ENCODE assay signal across 23 mouse cellular contexts in the genomic region with DNA sequence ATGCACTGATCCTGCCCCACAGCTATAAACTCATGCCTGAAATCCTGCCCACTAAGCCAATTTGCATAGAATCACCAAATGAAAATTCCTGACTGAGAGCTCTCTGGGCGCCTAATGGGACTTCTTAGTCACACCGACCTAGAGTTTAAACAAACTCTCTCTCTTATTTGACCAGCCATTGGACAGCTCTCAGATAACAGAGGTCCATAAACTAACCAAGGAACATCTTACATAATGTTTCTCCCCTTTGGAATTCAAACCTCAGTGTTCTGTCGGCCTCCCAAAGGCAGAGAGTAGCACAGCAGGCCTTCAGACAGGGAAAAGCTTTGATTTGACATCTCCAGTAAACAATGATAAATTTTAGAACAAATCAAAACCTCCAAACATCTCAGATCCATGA. TPM values are rescaled to one million over a fixed set of nuclear protein-coding genes. Genes with fewer than 3 reads are reported as not detected.
DNase-seq lines count a peak whose midpoint lies in the region; ATAC-seq and TF ChIP-seq lines count a peak whose summit lies in the region.
"Had no signal": no experiment of that assay in that cellular context is flagged by ENCODE, and none has a peak within 500 bp of the region (broad histone marks: within the 10 kb centered on the region; RNA-seq: fewer than 3 reads in every experiment).

A gene (minus strand): TSS at position 102 of the 400 bp plus-strand sequence.

- 24% methylated on average over 3 of the region's 3 CpGs for WGBS in liver, embryonic 16.5 days (ENCODE audit: insufficient replicate concordance)
- WGBS in liver, embryonic 11.5 days: 42% methylated on average over 3 of the region's 3 CpGs
- WGBS in forebrain, embryonic 16.5 days: 66% methylated on average over 3 of the region's 3 CpGs

- H3K36me3 ChIP-seq in liver, embryonic 16.5 days (ENCODE audit: control insufficient read depth, insufficient read depth): no peaks in the 10 kb centered on the region
- H3K36me3 ChIP-seq in liver, embryonic 11.5 days (ENCODE audit: control insufficient read depth, insufficient read depth, low read length): no peaks in the 10 kb centered on the region
- H3K36me3 ChIP-seq in forebrain, embryonic 16.5 days (ENCODE audit: control insufficient read depth, insufficient read depth): no peaks in the 10 kb centered on the region
- H3K36me3 ChIP-seq: embryonic facial prominence, embryonic 12.5 days; forebrain, embryonic 15.5 days; heart, embryonic 10.5 days; hindbrain, embryonic 12.5 days had no signal

- H3K4me2 ChIP-seq in liver, embryonic 16.5 days (ENCODE audit: low read depth, low read length): no peak within 1 kb of the TSS
- H3K4me2 ChIP-seq in liver, embryonic 11.5 days: no peak within 1 kb of the TSS
- H3K4me2 ChIP-seq in forebrain, embryonic 16.5 days (ENCODE audit: low read length): no peak within 1 kb of the TSS
- H3K4me2 ChIP-seq: embryonic facial prominence, embryonic 12.5 days; forebrain, embryonic 15.5 days; hindbrain, embryonic 12.5 days had no signal

- H3K4me1 ChIP-seq in liver, embryonic 16.5 days (ENCODE audit: control insufficient read depth, low read depth, low read length): no peaks in the 10 kb centered on the region
- H3K4me1 ChIP-seq in liver, embryonic 11.5 days (replicated peaks; ENCODE audit: control insufficient read depth, insufficient read depth, low read length): no peaks in the 10 kb centered on the region
- H3K4me1 ChIP-seq in forebrain, embryonic 16.5 days (replicated peaks; ENCODE audit: control insufficient read depth, insufficient read depth, low read length): no peaks in the 10 kb centered on the region
- H3K4me1 ChIP-seq: embryonic facial prominence, embryonic 12.5 days; forebrain, embryonic 15.5 days; heart, embryonic 10.5 days; hindbrain, embryonic 12.5 days had no signal

- no peaks in the 10 kb centered on the region for H3K27me3 ChIP-seq in liver, embryonic 16.5 days (ENCODE audit: control insufficient read depth, insufficient read depth, low read depth, low read length)
- no peaks in the 10 kb centered on the region for H3K27me3 ChIP-seq in liver, embryonic 11.5 days (replicated peaks; ENCODE audit: control insufficient read depth, insufficient read depth, low read length)
- no peaks in the 10 kb centered on the region for H3K27me3 ChIP-seq in forebrain, embryonic 16.5 days (replicated peaks; ENCODE audit: control insufficient read depth, insufficient read depth, low read length)
- H3K27me3 ChIP-seq: embryonic facial prominence, embryonic 12.5 days; forebrain, embryonic 15.5 days; hindbrain, embryonic 12.5 days had no signal

- no peak for TF ChIP-seq POLR2A in brain, embryonic 14.5 days (IDR thresholded peaks at IDR 0.05; ENCODE audit: borderline replicate concordance, extremely low read depth, insufficient read depth, insufficient read length, poor library complexity, severe bottlenecking)

- H3K9me3 ChIP-seq in liver, embryonic 16.5 days (replicated peaks; ENCODE audit: control insufficient read depth, low read length): no peaks in the 10 kb centered on the region
- no peaks in the 10 kb centered on the region for H3K9me3 ChIP-seq in liver, embryonic 11.5 days (ENCODE audit: control insufficient read depth, low read length)
- no peaks in the 10 kb centered on the region for H3K9me3 ChIP-seq in forebrain, embryonic 16.5 days (ENCODE audit: control insufficient read depth, low read length)
- H3K9me3 ChIP-seq: embryonic facial prominence, embryonic 12.5 days; forebrain, embryonic 15.5 days; heart, embryonic 10.5 days; hindbrain, embryonic 12.5 days had no signal

- no peak for DNase-seq in liver, embryonic 11.5 days (ENCODE audit: low spot score)
- peak; percentile 4 for DNase-seq in lung, postnatal 25 days (ENCODE audit: low spot score)
- DNase-seq in lung, postnatal 10 days: no peak
- peak; percentile 15 for DNase-seq in brain, embryonic 14.5 days (ENCODE audit: low read depth)
- DNase-seq: adrenal gland, adult 8-10 months; adrenal gland, postnatal 36 days; cerebellum, adult 11 months; cerebellum, adult 8-10 months; cerebellum, postnatal 14 days; gastrocnemius, postnatal 10 days; heart, adult 18-20 months; heart, postnatal 10 days; heart, postnatal 4 days had no signal

- no peak for TF ChIP-seq CTCF in brain, embryonic 14.5 days (IDR thresholded peaks at IDR 0.05; ENCODE audit: borderline replicate concordance, extremely low read depth, insufficient read depth, insufficient read length)

- H3K4me3 ChIP-seq in liver, embryonic 16.5 days (ENCODE audit: low read depth, low read length): no peak within 1 kb of the TSS
- no peak within 1 kb of the TSS for H3K4me3 ChIP-seq in liver, embryonic 11.5 days (ENCODE audit: low read depth, low read length)
- no peak within 1 kb of the TSS for H3K4me3 ChIP-seq in forebrain, embryonic 16.5 days (replicated peaks; ENCODE audit: low read length)
- H3K4me3 ChIP-seq: embryonic facial prominence, embryonic 12.5 days; forebrain, embryonic 15.5 days; heart, embryonic 10.5 days; hindbrain, embryonic 12.5 days had no signal

- peak; percentile 55; the same call in 1 of the 2 replicates for ATAC-seq in liver, embryonic 16.5 days (ENCODE audit: low read depth)
- no peak for ATAC-seq in liver, embryonic 11.5 days (replicated peaks; ENCODE audit: low FRiP score)
- ATAC-seq in forebrain, embryonic 16.5 days: no peak
- ATAC-seq: forebrain, embryonic 15.5 days had no signal

- no peak within 1 kb of the TSS for H3K9ac ChIP-seq in liver, embryonic 16.5 days (ENCODE audit: low read depth, low read length)
- H3K9ac ChIP-seq in liver, embryonic 11.5 days (ENCODE audit: low read depth, low read length): no peak within 1 kb of the TSS
- no peak within 1 kb of the TSS for H3K9ac ChIP-seq in forebrain, embryonic 16.5 days (replicated peaks; ENCODE audit: low read depth, low read length)
- H3K9ac ChIP-seq: embryonic facial prominence, embryonic 12.5 days; forebrain, embryonic 15.5 days; hindbrain, embryonic 12.5 days had no signal

- no peak within 1 kb of the TSS for H3K27ac ChIP-seq in liver, embryonic 16.5 days (ENCODE audit: low read length)
- H3K27ac ChIP-seq in liver, embryonic 11.5 days (ENCODE audit: low read depth, low read length): no peak within 1 kb of the TSS
- H3K27ac ChIP-seq in forebrain, embryonic 16.5 days (ENCODE audit: low read length): no peak within 1 kb of the TSS
- H3K27ac ChIP-seq: embryonic facial prominence, embryonic 12.5 days; forebrain, embryonic 15.5 days; heart, embryonic 10.5 days; hindbrain, embryonic 12.5 days had no signal

RNA-seq across cellular contexts. Expression of the gene that starts here (rescaled TPM):
- polyA plus RNA-seq in liver, embryonic 16.5 days (2015; fragmentation: Nextera tagmentation; extraction: Ambion mirVana): 3.7 and 3.8 TPM in 2 replicates
- 0.12 and 0.21 TPM in 2 replicates for polyA plus RNA-seq in liver, embryonic 11.5 days (2014; fragmentation: Nextera tagmentation; extraction: Ambion mirVana)
- polyA plus RNA-seq in brain, embryonic 14.5 days (2012; rRNA removed): not detected in 2 replicates
- not detected in 2 replicates for polyA plus RNA-seq in forebrain, embryonic 16.5 days (2015; fragmentation: Nextera tagmentation; extraction: Ambion mirVana)
- polyA plus RNA-seq: cortical plate, adult 2 months; embryonic facial prominence, embryonic 12.5 days; forebrain, embryonic 11.5 days; forebrain, embryonic 15.5 days; frontal cortex, adult 2 months; heart, embryonic 10.5 days; heart, embryonic 14.5 days; hindbrain, embryonic 12.5 days had no signal

Comparison
In these comparisons a context has a peak if more than half of its experiments do, and no peak if none do; other contexts are left out.
1. Peak in DNase-seq in brain, embryonic 14.5 days; RNA of the gene not detected or under 1 TPM.